Mouse (Mus musculus) testis, adult 2 months (tissue): ENCODE data around the gene Klhl22.

Source experiments
- CTCF ChIP-seq: fragments of 200-500 bp; IDR thresholded peaks from 2 replicates; pipeline ENCODE4 v1.5.1; 2012; ENCODE audit warnings: low read depth, mild to moderate bottlenecking, inconsistent platforms, low read length, moderate library complexity; ENCODE audit not compliant: control insufficient read depth, insufficient read depth, insufficient replicate concordance
- POLR2A ChIP-seq: fragments of 200-500 bp; IDR thresholded peaks from 2 replicates; pipeline ENCODE4 v1.6.1; 2012; ENCODE audit warnings: low read depth, mild to moderate bottlenecking, inconsistent platforms, low read length, moderate library complexity; ENCODE audit not compliant: control insufficient read depth

DNA sequence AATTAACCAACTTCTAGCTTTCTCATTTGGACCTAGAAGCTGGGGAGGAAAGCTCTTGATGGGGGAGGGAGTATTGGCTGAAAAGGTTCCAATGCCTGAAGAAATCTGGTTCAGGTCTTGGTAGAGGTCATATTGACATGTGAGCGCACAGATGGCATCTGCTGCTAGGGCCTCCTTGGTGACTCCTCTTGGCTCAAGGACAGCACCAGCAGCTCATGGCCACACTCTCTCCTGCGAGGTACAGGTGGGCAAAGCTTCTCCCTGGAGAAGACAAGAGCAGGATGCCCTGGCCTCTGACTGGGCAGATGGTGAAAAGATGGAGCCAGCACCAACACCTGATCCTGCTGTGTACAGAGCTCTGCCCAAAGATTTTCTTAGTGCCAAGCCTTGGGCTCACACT, 67.1 kb downstream of the Klhl22 start:
- TF ChIP-seq CTCF, result no peak
- no peak for TF ChIP-seq POLR2A
